Mouse (Mus musculus) forebrain, postnatal 0 days (tissue): ENCODE results near the gene Gm28308. TPM values are rescaled to one million over a fixed set of nuclear protein-coding genes. Genes with fewer than 3 reads are reported as not detected.

Experiments used
- ATAC-seq: fragments of 200-750 bp; cut with Nextera tagmentation; 2 replicates; pipeline ENCODE4 v1.8.0; 2017; ENCODE audit warnings: mild to moderate bottlenecking, moderate library complexity
- DNase-seq: peaks from one replicate; pipeline ENCODE4 v3.0.0-alpha.2; 2015
- H3K27ac ChIP-seq: fragments of 300-500 bp; sonication (generic); 2 replicates; pipeline ENCODE4 v1.5.1; 2014; ENCODE audit warnings: low read depth, mild to moderate bottlenecking, antibody characterized with exemption, low read length, moderate library complexity, mixed read lengths
- H3K27me3 ChIP-seq: fragments of 300-500 bp; sonication (generic); 2 replicates; pipeline ENCODE4 v1.6.1; 2014; ENCODE audit warnings: mild to moderate bottlenecking, low read length, mixed read lengths; ENCODE audit not compliant: insufficient read depth
- H3K36me3 ChIP-seq: fragments of 300-500 bp; sonication (generic); 2 replicates; pipeline ENCODE4 v1.6.1; 2014; ENCODE audit warnings: mild to moderate bottlenecking, moderate library complexity; ENCODE audit not compliant: insufficient read depth
- H3K4me1 ChIP-seq: fragments of 300-500 bp; sonication (generic); 2 replicates; pipeline ENCODE4 v1.6.1; 2014; ENCODE audit warnings: antibody characterized with exemption; ENCODE audit not compliant: insufficient read depth
- H3K4me2 ChIP-seq: fragments of 300-500 bp; sonication (generic); 2 replicates; pipeline ENCODE4 v1.6.1; 2014; ENCODE audit warnings: low read depth, mild to moderate bottlenecking, moderate library complexity
- H3K4me3 ChIP-seq: fragments of 300-500 bp; sonication (generic); 2 replicates; pipeline ENCODE4 v1.5.1; 2014; ENCODE audit warnings: low read depth, low read length, mixed read lengths
- H3K9ac ChIP-seq: fragments of 300-500 bp; sonication (generic); 2 replicates; pipeline ENCODE4 v1.6.1; 2014; ENCODE audit warnings: mild to moderate bottlenecking
- H3K9me3 ChIP-seq: fragments of 300-500 bp; sonication (generic); 2 replicates; pipeline ENCODE4 v1.6.1; 2016; ENCODE audit warnings: low read length
- CTCF ChIP-seq: sonication (generic); IDR thresholded peaks from 2 replicates; pipeline ENCODE4 v1.5.1; 2016; ENCODE audit warnings: antibody characterized with exemption, control low read depth, low read depth
- WGBS: fragments of 180-500 bp; shearing (Covaris S2); extraction: QIAGEN DNeasy Blood & Tissue Kit; methylation state at CpG from one replicate; pipeline ENCODE4 v1.1.7; 2014; 5-methylcytosine and 5-hydroxymethylcytosine counted together
- polyA plus RNA-seq: library from polyadenylated mRNA; unstranded; fragments of >200 nt; fragmentation: Nextera tagmentation; extraction: Ambion mirVana; gene quantifications from 2 replicates; pipeline ENCODE4 v1.2.1, GENCODE M21; 2015
- total RNA-seq: library from RNA; depleted of rRNA; stranded (reverse); fragments of >200 nt; gene quantifications from 2 replicates; pipeline ENCODE4 v1.2.3, GENCODE M21; 2014

Gm28308 gene
- total and polyA plus RNA-seq, 2 experiments from 2014 or later, result not detected

GRCm38 (mm10) chr6:52239625-52240388 lies 26.7 kb upstream of the Gm28308 start:
- no peak overlapping the region for H3K4me3 ChIP-seq
- no peaks in the 10 kb centered on the region for H3K4me1 ChIP-seq
- ATAC-seq, result no peak
- H3K4me2 ChIP-seq, result no peak overlapping the region
- no peaks in the 10 kb centered on the region for H3K9me3 ChIP-seq
- no peak overlapping the region for H3K9ac ChIP-seq
- peaks cover 98% of the 10 kb centered on the region for H3K27me3 ChIP-seq
- no peaks in the 10 kb centered on the region for H3K36me3 ChIP-seq
- H3K27ac ChIP-seq, result no peak overlapping the region
- TF ChIP-seq CTCF, result no peak
- no peak for DNase-seq
- WGBS, result 2% methylated on average over 30 of the region's 30 CpGs

GRCm38 (mm10) chr6:52238976-52239375 lies 25.8 kb upstream of the Gm28308 start:
- DNase-seq (no peak), ATAC-seq (no peak)
- WGBS, result 3% methylated on average over 7 of the region's 7 CpGs
- no peak for TF ChIP-seq CTCF
- no peak overlapping the region for H3K9ac ChIP-seq
- no peaks in the 10 kb centered on the region for H3K36me3 ChIP-seq
- no peak overlapping the region for H3K27ac ChIP-seq
- no peak overlapping the region for H3K4me2 ChIP-seq
- H3K4me1 ChIP-seq, result no peaks in the 10 kb centered on the region
- H3K27me3 ChIP-seq, result peaks cover 98% of the 10 kb centered on the region
- H3K9me3 ChIP-seq, result no peaks in the 10 kb centered on the region
- no peak overlapping the region for H3K4me3 ChIP-seq

GRCm38 (mm10) chr6:52238155-52238545 lies 25.0 kb upstream of the Gm28308 start:
- H3K27me3 ChIP-seq, result peaks cover 98% of the 10 kb centered on the region
- ATAC-seq (no peak), DNase-seq (no peak)
- H3K9me3 ChIP-seq, result no peaks in the 10 kb centered on the region
- no peak for TF ChIP-seq CTCF
- no peak overlapping the region for H3K27ac ChIP-seq
- no peaks in the 10 kb centered on the region for H3K36me3 ChIP-seq
- WGBS, result 4% methylated on average over 7 of the region's 7 CpGs
- H3K9ac ChIP-seq, result no peak overlapping the region
- no peaks in the 10 kb centered on the region for H3K4me1 ChIP-seq
- no peak overlapping the region for H3K4me3 ChIP-seq
- no peak overlapping the region for H3K4me2 ChIP-seq

GRCm38 (mm10) chr6:52237346-52238154 lies 24.4 kb upstream of the Gm28308 start:
- 8% methylated on average over 10 of the region's 10 CpGs for WGBS
- ATAC-seq (no peak), DNase-seq (no peak)
- no peak overlapping the region for H3K4me3 ChIP-seq
- H3K27me3 ChIP-seq, result peaks cover 98% of the 10 kb centered on the region
- H3K27ac ChIP-seq, result no peak overlapping the region
- no peaks in the 10 kb centered on the region for H3K4me1 ChIP-seq
- no peak for TF ChIP-seq CTCF
- H3K9me3 ChIP-seq, result no peaks in the 10 kb centered on the region
- no peak overlapping the region for H3K4me2 ChIP-seq
- no peak overlapping the region for H3K9ac ChIP-seq
- no peaks in the 10 kb centered on the region for H3K36me3 ChIP-seq

GRCm38 (mm10) chr6:52236806-52237205 lies 23.7 kb upstream of the Gm28308 start:
- no peak for DNase-seq
- 7% methylated on average over 3 of the region's 3 CpGs for WGBS
- no peak overlapping the region for H3K4me3 ChIP-seq

GRCm38 (mm10) chr6:52235866-52236265 lies 22.7 kb upstream of the Gm28308 start:
- ATAC-seq, result no peak
- 14% methylated on average over 6 of the region's 6 CpGs for WGBS
- Histone ChIP-seq H3K9ac (no peak overlapping the region), H3K27me3 (peaks cover 96% of the 10 kb centered on the region), H3K9me3 (no peaks in the 10 kb centered on the region), H3K4me2 (no peak overlapping the region), H3K36me3 (no peaks in the 10 kb centered on the region), H3K27ac (no peak overlapping the region), H3K4me3 (no peak overlapping the region), H3K4me1 (no peaks in the 10 kb centered on the region)
- no peak for TF ChIP-seq CTCF
- DNase-seq, result no peak

More at GRCm38 (mm10) chr6:52236806-52237205, 23.7 kb upstream of the Gm28308 start:
- Histone ChIP-seq H3K4me2 (no peak overlapping the region), H3K27me3 (peaks cover 98% of the 10 kb centered on the region), H3K36me3 (no peaks in the 10 kb centered on the region), H3K9me3 (no peaks in the 10 kb centered on the region), H3K9ac (no peak overlapping the region), H3K27ac (no peak overlapping the region), H3K4me1 (no peaks in the 10 kb centered on the region)
- no peak for ATAC-seq
- no peak for TF ChIP-seq CTCF

GRCm38 (mm10) chr6:52235267-52235666 lies 22.1 kb upstream of the Gm28308 start:
- no peak for TF ChIP-seq CTCF
- Histone ChIP-seq H3K4me1 (no peaks in the 10 kb centered on the region), H3K36me3 (no peaks in the 10 kb centered on the region), H3K9me3 (no peaks in the 10 kb centered on the region), H3K4me2 (no peak overlapping the region), H3K27me3 (peaks cover 96% of the 10 kb centered on the region), H3K9ac (no peak overlapping the region), H3K4me3 (no peak overlapping the region), H3K27ac (no peak overlapping the region)
- WGBS, result 29% methylated on average over 9 of the region's 9 CpGs
- ATAC-seq (no peak), DNase-seq (no peak)
